Mouse (Mus musculus) limb, embryonic 14.5 days (tissue): ENCODE results near the gene Arap2. TPM values are rescaled to one million over a fixed set of nuclear protein-coding genes. Genes with fewer than 3 reads are reported as not detected.

ENCODE experiments used
- ATAC-seq: fragments of 200-750 bp; cut with Nextera tagmentation; 2 replicates; pipeline ENCODE4 v1.8.0; 2017; ENCODE audit warnings: low read depth, moderate number of reproducible peaks, moderate TSS enrichment; ENCODE audit not compliant: low FRiP score
- DNase-seq: peaks from one replicate; pipeline ENCODE4 v3.0.0-alpha.2; 2015; ENCODE audit warnings: low spot score
- H3K27ac ChIP-seq: fragments of 300-500 bp; sonication (generic); replicated peaks from 2 replicates; pipeline ENCODE4 v1.5.1; 2014; ENCODE audit warnings: low read depth, mild to moderate bottlenecking, low read length, moderate library complexity, mixed read lengths
- H3K27me3 ChIP-seq: fragments of 300-500 bp; sonication (generic); 2 replicates; pipeline ENCODE4 v1.6.1; 2014; ENCODE audit warnings: low read length, mixed read lengths; ENCODE audit not compliant: control insufficient read depth, insufficient read depth
- H3K36me3 ChIP-seq: fragments of 300-500 bp; sonication (generic); 2 replicates; pipeline ENCODE4 v1.6.1; 2014; ENCODE audit warnings: mild to moderate bottlenecking, low read length, moderate library complexity, mixed read lengths; ENCODE audit not compliant: control insufficient read depth, insufficient read depth
- H3K4me1 ChIP-seq: fragments of 300-500 bp; sonication (generic); 2 replicates; pipeline ENCODE4 v1.6.1; 2014; ENCODE audit warnings: antibody characterized with exemption, low read length, mixed read lengths; ENCODE audit not compliant: control insufficient read depth, insufficient read depth
- H3K4me2 ChIP-seq: fragments of 300-500 bp; sonication (generic); replicated peaks from 2 replicates; pipeline ENCODE4 v1.6.1; 2014; ENCODE audit warnings: low read depth, mild to moderate bottlenecking, low read length, moderate library complexity; ENCODE audit not compliant: severe bottlenecking
- H3K4me3 ChIP-seq: fragments of 300-500 bp; sonication (generic); replicated peaks from 2 replicates; pipeline ENCODE4 v1.5.1; 2014; ENCODE audit warnings: low read length
- H3K9ac ChIP-seq: fragments of 300-500 bp; sonication (generic); 2 replicates; pipeline ENCODE4 v1.6.1; 2014; ENCODE audit warnings: mild to moderate bottlenecking, low read depth, low read length, moderate library complexity; ENCODE audit not compliant: severe bottlenecking
- H3K9me3 ChIP-seq: fragments of 300-500 bp; sonication (generic); 2 replicates; pipeline ENCODE4 v1.6.1; 2016; ENCODE audit warnings: low read length; ENCODE audit not compliant: control insufficient read depth
- POLR2A ChIP-seq: fragments of 200-500 bp; IDR thresholded peaks from 2 replicates; pipeline ENCODE4 v1.8.0; 2012; ENCODE audit warnings: inconsistent platforms, mild to moderate bottlenecking, moderate library complexity, borderline replicate concordance; ENCODE audit not compliant: insufficient read depth, insufficient read length; ENCODE audit errors: extremely low read depth
- WGBS: fragments of 180-500 bp; shearing (Covaris S2); extraction: QIAGEN DNeasy Blood & Tissue Kit; methylation state at CpG from one replicate; pipeline ENCODE4 v1.1.7; 2014; 5-methylcytosine and 5-hydroxymethylcytosine counted together
- polyA plus RNA-seq, 2 experiments: library from polyadenylated mRNA; depleted of rRNA in 1 of 2; stranded (reverse) in 1 of 2; unstranded in 1 of 2; fragments of >200 nt; fragmentation: Nextera tagmentation in 1 of 2; extraction: Ambion mirVana in 1 of 2; gene quantifications; 2 replicates each; pipeline versions ENCODE4 v1.2.1 to v1.2.3; 2012 to 2014

Arap2 gene
- polyA plus RNA-seq, 2 experiments: 2.4 to 8.0 TPM

GRCm38 (mm10) chr5:62663206-62663605 is 102.8 kb downstream of the Arap2 start:
- Histone ChIP-seq H3K9ac (no peak overlapping the region), H3K4me3 (no peak overlapping the region), H3K27ac (no peak overlapping the region), H3K4me2 (no peak overlapping the region), H3K9me3 (no peaks in the 10 kb centered on the region), H3K27me3 (no peaks in the 10 kb centered on the region), H3K4me1 (no peaks in the 10 kb centered on the region), H3K36me3 (no peaks in the 10 kb centered on the region)
- no peak for DNase-seq
- 71% methylated on average over 1 of the region's 1 CpGs for whole genome bisulfite sequencing
- no peak for ATAC-seq
- TF ChIP-seq POLR2A: no peak

DNA sequence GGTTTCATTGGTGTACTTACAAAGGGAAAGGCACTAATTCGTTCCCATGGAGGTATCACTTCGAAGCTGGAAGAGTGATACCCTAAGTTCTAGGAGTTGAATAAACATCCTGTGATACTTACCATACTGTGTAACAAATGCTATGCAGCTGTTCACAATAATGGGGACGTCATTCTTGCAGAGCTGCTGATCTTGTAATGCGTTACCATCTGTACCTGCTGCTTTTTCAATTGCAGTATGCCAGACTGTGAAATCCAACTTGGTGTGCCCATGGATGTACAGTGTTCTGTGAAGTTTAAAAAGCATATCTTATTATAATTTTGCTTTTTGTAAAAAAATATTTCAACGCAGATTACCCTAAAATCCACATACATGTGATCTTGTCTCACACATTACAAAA is 112.0 kb downstream of the Arap2 start:
- TF ChIP-seq POLR2A: no peak
- Histone ChIP-seq H3K9me3 (no peaks in the 10 kb centered on the region), H3K9ac (no peak overlapping the region), H3K27me3 (no peaks in the 10 kb centered on the region), H3K27ac (no peak overlapping the region), H3K36me3 (no peaks in the 10 kb centered on the region), H3K4me3 (no peak overlapping the region), H3K4me2 (no peak overlapping the region), H3K4me1 (no peaks in the 10 kb centered on the region)
- DNase-seq (no peak), ATAC-seq (no peak)
- WGBS: 58% methylated on average over 5 of the region's 5 CpGs

GRCm38 (mm10) chr5:62642330-62642729 is 123.6 kb downstream of the Arap2 start:
- no peak overlapping the region for H3K4me2 ChIP-seq
- ATAC-seq (no peak), DNase-seq (no peak)
- no peaks in the 10 kb centered on the region for H3K4me1 ChIP-seq
- no peak overlapping the region for H3K9ac ChIP-seq
- no peak for TF ChIP-seq POLR2A
- no peak overlapping the region for H3K27ac ChIP-seq
- no peaks in the 10 kb centered on the region for H3K9me3 ChIP-seq
- no peaks in the 10 kb centered on the region for H3K36me3 ChIP-seq
- 87% methylated on average over 4 of the region's 4 CpGs for WGBS
- no peak overlapping the region for H3K4me3 ChIP-seq
- H3K27me3 ChIP-seq: no peaks in the 10 kb centered on the region

- 80% methylated on average over 8 of the region's 8 CpGs for WGBS
- Histone ChIP-seq H3K4me1 (no peaks in the 10 kb centered on the region), H3K36me3 (no peaks in the 10 kb centered on the region), H3K9ac (no peak overlapping the region), H3K9me3 (no peaks in the 10 kb centered on the region), H3K4me3 (no peak overlapping the region), H3K27ac (no peak overlapping the region), H3K27me3 (no peaks in the 10 kb centered on the region), H3K4me2 (no peak overlapping the region)
- DNase-seq: no peak
- TF ChIP-seq POLR2A: no peak
- no peak for ATAC-seq
Measured at GRCm38 (mm10) chr5:62640501-62640900, 125.5 kb downstream of the Arap2 start.

GRCm38 (mm10) chr5:62636341-62636740 is 129.6 kb downstream of the Arap2 start:
- no peaks in the 10 kb centered on the region for H3K27me3 ChIP-seq
- no peak overlapping the region for H3K9ac ChIP-seq
- H3K27ac ChIP-seq: no peak overlapping the region
- H3K4me2 ChIP-seq: no peak overlapping the region
- H3K9me3 ChIP-seq: no peaks in the 10 kb centered on the region
- no peak overlapping the region for H3K4me3 ChIP-seq
- DNase-seq (no peak), ATAC-seq (no peak)
- H3K36me3 ChIP-seq: no peaks in the 10 kb centered on the region
- 91% methylated on average over 3 of the region's 3 CpGs for WGBS
- TF ChIP-seq POLR2A: no peak
- no peaks in the 10 kb centered on the region for H3K4me1 ChIP-seq

DNA sequence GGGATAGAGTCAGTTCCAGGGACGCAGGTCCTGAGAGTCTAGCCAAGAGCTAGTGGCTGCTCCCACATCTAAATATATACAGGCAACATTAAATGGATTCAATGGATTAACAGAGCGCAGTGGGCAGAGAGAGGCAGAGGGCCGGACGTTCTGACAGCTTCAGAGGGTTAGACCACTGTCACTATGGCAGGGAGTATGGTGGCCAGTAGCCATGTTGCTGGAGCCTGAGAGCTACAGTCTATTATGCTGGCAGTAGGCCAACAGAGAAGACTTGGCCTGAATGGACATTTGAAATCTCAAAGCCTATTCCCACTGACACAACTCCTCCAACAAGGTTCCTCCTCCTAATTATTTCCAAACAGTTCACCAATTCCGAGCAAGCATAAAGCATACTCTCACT is 137.1 kb downstream of the Arap2 start:
- TF ChIP-seq POLR2A: no peak
- Histone ChIP-seq H3K4me3 (no peak overlapping the region), H3K4me2 (no peak overlapping the region), H3K4me1 (no peaks in the 10 kb centered on the region), H3K36me3 (no peaks in the 10 kb centered on the region), H3K9ac (no peak overlapping the region), H3K27ac (no peak overlapping the region), H3K9me3 (no peaks in the 10 kb centered on the region), H3K27me3 (no peaks in the 10 kb centered on the region)
- ATAC-seq: no peak
- no peak for DNase-seq
- 90% methylated on average over 5 of the region's 5 CpGs for WGBS
